ENCODE assay signal across 8 mouse cellular contexts in genomic region chr13:3406236-3407017, GRCm38 (mm10).
A peak's percentile ranks its signal among the peaks of the same experiment; 100 is the strongest.
DNase-seq lines count a peak whose midpoint lies in the region; ATAC-seq lines count a peak whose summit lies in the region.
"Not testable (repeated sequence)": the region's sequence is repeated elsewhere in the genome, so short reads cannot be mapped to it uniquely, and the experiment has no call there.

No protein-coding gene starts in this region.

- H3K9me3 ChIP-seq in heart, embryonic 12.5 days (replicated peaks); kidney, embryonic 15.5 days (replicated peaks); limb, embryonic 13.5 days; midbrain, embryonic 16.5 days (replicated peaks; ENCODE audit: control insufficient read depth, low read length, poor library complexity, severe bottlenecking): not testable (repeated sequence)

- DNase-seq in CD4-positive helper T cell, adult 2 months (ENCODE audit: low read depth, low spot score) = peak; percentile 84
- peak; percentile 90 for DNase-seq in brain, adult 2 months (ENCODE audit: low read depth, low spot score)
- peak; percentile 80 to 88 for DNase-seq in spleen, postnatal 4 days (ENCODE audit: low spot score in 2 of 2)

- peak; percentile 86 for ATAC-seq in erythroid progenitor cell, adult 5-6 weeks (replicated peaks; ENCODE audit: low FRiP score, poor library complexity, severe bottlenecking)
- ATAC-seq in heart, embryonic 12.5 days (ENCODE audit: insufficient number of reproducible peaks, low FRiP score) = 0 out of 2 replicates have a peak, but pooled peaks have one; percentile 48
- ATAC-seq in kidney, embryonic 15.5 days (replicated peaks; ENCODE audit: low FRiP score) = peak; percentile 79; the same call in 1 of the 2 replicates
- ATAC-seq in limb, embryonic 13.5 days (ENCODE audit: low FRiP score, low read depth) = peak; percentile 66; the same call in 1 of the 2 replicates
- peak; percentile 76 for ATAC-seq in midbrain, embryonic 16.5 days

- WGBS in heart, embryonic 12.5 days = 33% methylated on average over 8 of the region's 8 CpGs
- WGBS in kidney, embryonic 15.5 days = 38% methylated on average over 8 of the region's 8 CpGs
- 43% methylated on average over 8 of the region's 8 CpGs for WGBS in limb, embryonic 13.5 days
- 40% methylated on average over 8 of the region's 8 CpGs for WGBS in midbrain, embryonic 16.5 days

- H3K27ac ChIP-seq in heart, embryonic 12.5 days (ENCODE audit: poor library complexity, severe bottlenecking); kidney, embryonic 15.5 days; limb, embryonic 13.5 days; midbrain, embryonic 16.5 days (ENCODE audit: low read length): not testable (repeated sequence)

- not testable (repeated sequence) for H3K9ac ChIP-seq in heart, embryonic 12.5 days; kidney, embryonic 15.5 days; limb, embryonic 13.5 days; midbrain, embryonic 16.5 days (ENCODE audit: low read depth, low read length)

- H3K4me3 ChIP-seq in heart, embryonic 12.5 days; kidney, embryonic 15.5 days (replicated peaks); limb, embryonic 13.5 days; midbrain, embryonic 16.5 days (ENCODE audit: low read depth, low read length): not testable (repeated sequence)

- not testable (repeated sequence) for H3K27me3 ChIP-seq in heart, embryonic 12.5 days (replicated peaks); kidney, embryonic 15.5 days; limb, embryonic 13.5 days; midbrain, embryonic 16.5 days (ENCODE audit: control insufficient read depth, insufficient read depth, low read depth, low read length)

- H3K4me2 ChIP-seq in heart, embryonic 12.5 days; kidney, embryonic 15.5 days; limb, embryonic 13.5 days (replicated peaks); midbrain, embryonic 16.5 days (ENCODE audit: low read length): not testable (repeated sequence)

- H3K36me3 ChIP-seq in heart, embryonic 12.5 days; kidney, embryonic 15.5 days; limb, embryonic 13.5 days; midbrain, embryonic 16.5 days (ENCODE audit: control insufficient read depth, insufficient read depth, low read length): not testable (repeated sequence)

- not testable (repeated sequence) for H3K4me1 ChIP-seq in heart, embryonic 12.5 days (replicated peaks); kidney, embryonic 15.5 days; limb, embryonic 13.5 days; midbrain, embryonic 16.5 days (ENCODE audit: control insufficient read depth, insufficient read depth, low read length)
